Mouse (Mus musculus): ENCODE data around the gene Adamts10.

Adamts10 gene

GRCm38 (mm10) chr17:33523918-33524755 is at the start of gene Adamts10:
Adamts10 (plus strand) TSS chr17:33524204.
- DNase-seq (ENCODE audit: low spot score) = peak; percentile 77

GRCm38 (mm10) chr17:33484020-33484419 is 40.0 kb upstream of the Adamts10 start:
- DNase-seq (ENCODE audit: low spot score) = no peak

DNA sequence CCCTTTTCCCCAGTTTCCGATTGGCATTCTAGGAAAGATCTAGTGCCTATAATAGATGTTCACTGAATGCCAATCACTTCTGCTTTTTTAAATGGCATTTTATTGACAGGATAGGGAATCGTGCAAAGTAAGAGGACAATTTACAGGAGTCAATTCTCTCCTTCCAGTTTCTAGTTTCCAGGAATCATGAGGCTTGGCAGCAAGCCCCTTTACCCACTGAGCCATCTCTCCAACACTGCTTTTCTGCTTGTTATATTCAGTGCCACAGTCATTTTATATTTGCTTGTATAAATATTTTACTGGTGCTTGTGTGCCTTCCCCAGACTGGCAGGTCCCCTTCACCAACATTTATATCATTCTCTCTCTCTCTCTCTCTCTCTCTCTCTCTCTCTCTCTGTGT is 36.8 kb upstream of the Adamts10 start:
- DNase-seq (ENCODE audit: low spot score) = no peak

- DNase-seq (ENCODE audit: low spot score) = no peak
Measured at GRCm38 (mm10) chr17:33487652-33488051, 36.4 kb upstream of the Adamts10 start.

DNA sequence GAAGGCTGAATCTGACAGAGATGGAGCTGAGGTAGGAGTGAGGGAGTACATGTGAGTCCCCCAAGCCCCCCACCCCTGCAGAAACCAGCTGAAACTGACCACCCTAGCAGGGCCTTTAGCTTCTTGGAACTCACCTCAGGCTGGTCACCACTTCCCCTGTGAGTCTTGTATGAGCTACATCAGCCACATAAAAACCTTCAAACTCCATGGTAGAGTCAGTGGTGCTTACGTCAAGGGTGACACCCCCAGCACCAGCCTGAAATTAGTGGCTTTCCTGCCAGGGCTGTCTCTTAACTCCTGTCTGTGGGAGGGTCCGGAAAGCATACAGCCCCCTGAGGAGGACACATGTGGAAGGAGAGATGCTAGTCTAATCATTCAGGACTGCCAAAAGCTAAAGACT is 32.6 kb upstream of the Adamts10 start:
- DNase-seq (ENCODE audit: low spot score) = no peak

DNA sequence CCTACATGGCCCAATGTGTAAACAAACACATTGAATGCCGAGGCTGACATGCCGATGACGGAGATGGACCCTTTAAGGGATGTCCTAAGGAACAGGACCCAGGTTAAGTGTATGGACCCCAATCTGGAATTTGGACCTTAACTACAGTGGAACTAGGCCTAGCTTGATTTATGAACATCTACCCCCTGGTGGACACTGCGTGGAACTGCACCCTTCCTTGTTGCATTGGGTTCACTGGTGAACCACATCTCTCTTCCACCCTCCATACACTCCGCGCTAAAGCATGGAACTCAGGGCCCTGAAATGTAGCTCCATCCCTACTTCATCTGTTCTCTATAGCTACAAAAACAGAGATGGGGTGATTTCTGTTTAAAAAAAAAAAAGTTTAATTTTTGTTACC is 30.9 kb upstream of the Adamts10 start:
- DNase-seq (ENCODE audit: low spot score) = peak; percentile 27

DNA sequence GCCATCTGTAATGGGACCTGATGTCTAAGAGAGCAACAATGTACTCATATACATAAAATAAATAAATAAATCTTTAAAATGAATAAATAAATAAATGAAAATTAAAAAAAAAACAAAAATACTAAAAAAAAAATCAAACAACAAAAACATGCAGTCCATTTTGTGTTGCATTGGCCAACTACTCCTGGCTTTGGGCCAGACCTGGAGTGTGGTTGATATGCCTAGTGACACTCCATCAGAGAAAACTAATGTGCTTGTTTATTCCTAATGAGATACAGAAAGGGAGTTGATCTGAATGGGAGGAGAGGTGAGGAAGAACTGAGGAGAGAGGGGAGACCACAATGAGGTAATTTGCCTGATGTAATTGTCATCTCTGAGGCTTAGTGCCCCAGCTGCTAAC is 29.4 kb upstream of the Adamts10 start:
- no peak for DNase-seq (ENCODE audit: low spot score)

- DNase-seq (ENCODE audit: low spot score) = no peak
Measured at GRCm38 (mm10) chr17:33498918-33499317, 25.1 kb upstream of the Adamts10 start.

GRCm38 (mm10) chr17:33508386-33508785 is 15.6 kb upstream of the Adamts10 start:
- DNase-seq (ENCODE audit: low spot score) = no peak

GRCm38 (mm10) chr17:33510172-33510571 is 13.8 kb upstream of the Adamts10 start:
- no peak for DNase-seq (ENCODE audit: low spot score)

DNA sequence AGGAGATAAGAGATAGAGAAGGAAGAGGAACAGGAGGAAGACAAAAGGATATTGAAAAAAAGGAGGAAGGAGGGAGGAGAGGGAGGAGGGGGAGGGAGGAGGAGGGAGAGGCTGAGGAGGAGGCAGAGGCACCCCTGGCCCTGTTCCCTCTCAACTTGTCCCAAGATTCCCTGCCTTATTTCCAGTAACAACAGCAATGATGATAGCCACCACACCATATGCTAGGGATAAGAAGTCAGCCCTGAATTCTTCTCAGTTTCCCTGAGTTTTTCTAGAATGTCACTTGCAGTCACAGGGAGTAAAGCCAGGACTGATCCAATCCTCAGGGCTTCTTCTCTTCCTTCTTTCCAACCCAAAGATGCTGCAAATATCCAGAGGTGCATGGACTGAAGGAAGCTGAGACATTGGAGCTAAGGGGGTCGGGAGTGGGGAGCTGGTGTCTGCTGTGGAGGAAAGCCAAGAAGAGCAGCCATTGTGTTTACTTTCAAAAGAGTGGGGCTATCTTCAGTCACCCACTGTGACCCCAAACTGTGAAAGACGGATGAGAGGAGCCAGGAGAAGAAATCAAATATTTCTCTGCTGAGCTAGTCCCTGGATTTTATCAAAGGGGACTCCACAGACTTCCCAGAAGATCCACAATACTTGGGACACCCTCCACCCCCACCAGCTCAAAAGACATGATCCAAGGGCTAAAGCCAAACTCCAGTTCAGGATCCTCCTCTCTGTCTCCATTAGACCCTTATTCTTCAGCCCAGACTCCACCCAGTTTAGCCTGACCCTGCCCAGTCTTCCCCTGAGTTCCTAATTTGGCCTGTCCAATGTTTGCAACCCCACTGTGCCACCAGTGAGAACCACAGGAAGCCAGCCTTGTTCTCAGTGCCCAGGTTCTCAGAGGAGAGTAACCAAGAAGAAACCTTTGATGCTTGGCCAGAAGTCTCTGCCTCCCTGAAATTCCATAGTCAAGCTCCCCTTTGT is 11.3 kb upstream of the Adamts10 start:
- no peak for DNase-seq (ENCODE audit: low spot score)

DNA sequence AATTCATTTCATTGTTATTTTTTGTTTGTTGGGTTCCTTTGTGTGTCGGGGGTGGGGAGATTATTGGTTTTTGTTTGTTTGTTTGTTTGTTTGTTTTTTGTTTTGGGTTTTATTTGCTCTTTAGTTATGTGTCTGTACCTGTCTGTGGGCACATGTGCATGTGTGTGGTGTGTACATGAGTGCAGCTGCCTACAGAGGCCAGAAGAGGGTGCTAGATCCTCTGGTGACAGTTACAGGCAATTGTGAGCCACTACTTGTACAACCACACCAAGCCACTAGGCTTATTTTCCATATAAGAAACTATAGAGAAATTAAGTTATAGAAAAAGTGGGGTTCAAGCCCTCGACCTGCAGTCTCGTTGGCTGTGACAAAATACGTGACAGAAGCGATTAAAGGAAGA is 10.1 kb upstream of the Adamts10 start:
- DNase-seq (ENCODE audit: low spot score) = no peak

DNA sequence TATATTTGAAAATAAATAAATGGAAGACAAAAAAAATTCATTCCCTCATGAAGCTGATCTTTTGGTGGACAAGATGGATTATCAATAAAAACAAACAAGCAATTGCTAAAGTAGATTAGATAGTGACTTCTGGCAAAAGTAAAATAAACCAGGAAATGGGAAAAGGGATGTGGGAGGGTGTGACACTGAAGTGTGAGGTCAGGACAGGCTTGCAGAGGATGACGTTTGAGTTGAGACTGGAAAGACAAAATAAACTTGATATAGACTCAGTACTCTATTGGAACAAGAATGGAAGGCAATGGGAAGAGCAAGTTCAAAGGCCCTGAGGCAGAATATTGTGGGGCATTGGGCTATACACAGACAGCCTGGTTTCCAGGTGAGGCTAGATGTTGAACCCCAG is 3.6 kb upstream of the Adamts10 start:
- DNase-seq (ENCODE audit: low spot score) = no peak

DNA sequence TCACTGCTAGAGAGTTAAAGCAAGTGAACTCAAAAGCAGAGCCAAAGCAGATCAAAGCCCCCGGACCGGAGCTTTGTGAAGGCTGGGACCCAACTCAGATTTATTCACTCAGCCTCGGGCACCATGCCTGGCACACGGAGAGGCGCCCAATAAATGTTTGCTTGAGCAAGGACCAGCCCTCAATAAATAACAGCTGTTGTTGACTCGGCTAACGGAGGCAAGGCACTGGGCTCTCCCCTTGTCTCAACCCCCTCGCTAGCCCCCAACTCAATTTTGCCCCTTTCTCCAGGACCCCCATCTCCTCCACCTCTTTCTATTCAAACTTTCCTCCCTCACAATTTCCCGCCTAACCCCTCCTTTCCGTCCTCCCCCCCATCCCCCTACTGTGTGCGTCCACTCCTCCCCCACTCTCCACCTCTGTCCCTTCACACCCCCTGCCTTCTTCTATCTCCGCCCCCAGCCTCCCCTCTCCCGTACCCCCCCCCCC is 530 bp upstream of the Adamts10 start:
- no peak for DNase-seq (ENCODE audit: low spot score)

- DNase-seq (ENCODE audit: low spot score) = no peak
Measured at GRCm38 (mm10) chr17:33524806-33525373, 886 bp downstream of the Adamts10 start.

- peak; percentile 33 for DNase-seq (ENCODE audit: low spot score)
Measured at GRCm38 (mm10) chr17:33526506-33526905, 2.5 kb downstream of the Adamts10 start.

DNA sequence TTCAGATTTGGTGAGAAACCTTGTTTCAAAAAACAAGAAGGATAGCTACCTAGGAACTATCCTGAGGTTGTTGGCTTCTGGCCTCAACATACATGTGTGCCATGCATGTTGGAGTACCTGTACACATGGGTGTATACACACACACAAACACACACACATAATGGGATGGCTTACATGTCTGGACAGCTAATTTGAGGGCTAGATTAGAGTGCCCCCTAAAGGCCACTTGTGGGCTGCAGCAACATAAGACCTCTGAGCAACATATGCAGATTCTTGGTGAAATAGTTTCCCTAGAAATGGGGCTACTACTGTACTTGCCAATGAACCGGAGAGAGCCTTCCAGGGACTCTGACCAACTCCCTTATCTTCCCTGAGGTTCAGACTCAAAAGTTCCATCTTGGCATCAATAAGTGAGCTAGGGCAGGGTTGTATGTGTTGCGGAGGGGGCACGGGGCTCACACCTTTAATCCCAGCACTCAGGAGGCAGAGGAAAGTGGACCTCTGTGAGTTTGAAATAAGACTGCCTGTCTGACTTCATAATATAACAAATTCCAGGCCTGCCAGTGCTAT is 15.2 kb downstream of the Adamts10 start:
- peak; percentile 43 for DNase-seq (ENCODE audit: low spot score)

DNA sequence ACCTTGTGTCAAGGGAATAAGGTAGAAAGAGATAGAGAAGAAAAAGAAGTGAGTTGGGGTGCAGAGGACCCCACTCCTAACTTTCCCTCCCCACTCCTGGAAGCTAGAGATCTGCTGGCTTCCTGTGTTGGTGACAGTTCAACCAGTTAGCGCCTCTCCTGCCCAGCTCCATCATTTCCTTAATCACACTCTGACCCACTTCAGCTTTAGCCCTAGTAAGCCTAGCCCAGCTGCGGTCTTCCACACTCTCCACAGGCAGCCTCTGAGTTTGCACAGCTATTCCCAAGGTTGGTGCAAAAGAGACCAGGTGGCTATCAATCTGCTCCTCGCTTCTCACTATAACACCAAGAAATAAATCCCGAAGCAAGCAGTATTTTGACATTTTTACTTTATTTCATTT is 15.9 kb downstream of the Adamts10 start:
- no peak for DNase-seq (ENCODE audit: low spot score)

DNA sequence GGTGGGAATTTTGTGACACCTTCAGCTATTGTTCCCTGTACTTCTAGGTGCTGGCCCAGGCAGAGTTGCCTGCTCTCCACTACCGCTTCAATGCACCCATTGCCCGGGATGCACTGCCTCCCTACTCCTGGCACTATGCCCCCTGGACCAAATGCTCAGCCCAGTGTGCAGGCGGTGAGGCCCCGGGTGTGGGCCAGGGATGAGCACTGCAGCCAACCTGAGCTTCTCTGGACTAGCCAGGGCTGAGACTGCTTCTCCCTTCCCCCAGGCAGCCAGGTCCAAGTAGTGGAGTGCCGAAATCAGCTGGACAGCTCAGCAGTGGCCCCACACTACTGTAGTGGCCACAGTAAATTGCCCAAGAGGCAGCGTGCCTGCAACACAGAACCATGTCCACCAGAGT is 25.2 kb downstream of the Adamts10 start:
- DNase-seq (ENCODE audit: low spot score) = no peak

DNA sequence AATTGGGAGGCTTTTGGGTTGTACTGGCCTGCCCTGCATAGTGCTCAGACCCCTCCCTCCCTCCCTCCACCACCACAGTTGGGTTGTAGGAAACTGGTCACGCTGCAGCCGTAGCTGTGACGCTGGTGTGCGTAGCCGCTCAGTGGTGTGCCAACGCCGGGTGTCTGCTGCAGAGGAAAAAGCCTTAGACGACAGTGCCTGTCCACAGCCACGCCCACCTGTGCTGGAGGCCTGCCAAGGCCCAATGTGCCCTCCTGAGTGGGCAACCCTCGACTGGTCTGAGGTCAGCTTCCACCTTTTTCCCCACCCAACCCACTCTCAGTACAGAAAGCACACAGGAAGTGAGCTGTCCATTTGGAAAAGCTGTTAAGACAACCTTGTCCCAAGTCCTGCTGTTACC is 26.4 kb downstream of the Adamts10 start:
- no peak for DNase-seq (ENCODE audit: low spot score)

DNA sequence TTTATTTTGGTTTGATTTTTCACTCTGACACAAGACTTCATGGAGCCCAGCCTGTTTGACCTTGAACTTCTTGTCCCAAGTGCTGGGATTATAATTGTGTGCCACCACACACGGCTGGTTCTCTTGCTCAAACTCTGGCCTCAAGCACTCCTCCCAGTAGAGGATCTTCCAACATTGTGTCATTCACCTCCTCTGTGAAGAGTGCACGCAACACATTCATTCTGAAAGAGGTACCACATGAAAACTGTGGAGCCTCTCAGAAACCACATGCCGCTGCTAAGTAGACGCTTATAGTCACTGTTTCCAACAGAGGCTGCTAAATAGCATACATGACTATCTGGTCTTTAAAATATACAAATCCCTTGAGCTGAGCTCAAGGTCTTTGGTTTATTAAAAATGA is 28.1 kb downstream of the Adamts10 start:
- DNase-seq (ENCODE audit: low spot score) = no peak

DNA sequence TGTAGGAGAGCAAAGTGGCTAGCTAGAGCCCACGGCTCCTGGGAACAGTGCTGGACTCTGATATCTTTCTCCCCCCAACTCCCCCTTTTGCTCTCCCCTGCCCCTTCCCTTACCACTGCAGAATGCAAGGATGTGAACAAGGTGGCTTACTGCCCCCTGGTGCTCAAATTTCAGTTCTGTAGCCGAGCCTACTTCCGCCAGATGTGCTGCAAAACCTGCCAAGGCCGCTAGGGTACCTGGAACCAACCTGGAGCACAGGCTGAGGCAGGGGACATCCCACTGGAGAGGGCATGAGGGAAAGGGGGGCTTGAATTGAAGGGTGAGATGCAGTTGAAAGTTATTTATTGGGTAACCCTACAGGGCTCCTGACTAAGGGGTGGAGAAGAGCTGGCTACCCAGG is 29.0 kb downstream of the Adamts10 start:
- peak; percentile 21 for DNase-seq (ENCODE audit: low spot score)
